15 mouse cellular contexts compared by ENCODE assay signal in genomic region chr16:63753052-63753451, GRCm38 (mm10).
DNase-seq lines count a peak whose midpoint lies in the region; ATAC-seq and TF ChIP-seq lines count a peak whose summit lies in the region.
"Had no signal": no experiment of that assay in that cellular context is flagged by ENCODE, and none has a peak within 500 bp of the region (broad histone marks: within the 10 kb centered on the region; RNA-seq: fewer than 3 reads in every experiment).

No protein-coding gene starts in this region.

- no peak for ATAC-seq in midbrain, postnatal 0 days (ENCODE audit: low FRiP score)
- peak; percentile 56; the same call in 1 of the 2 replicates for ATAC-seq in embryonic facial prominence, embryonic 12.5 days (ENCODE audit: insufficient number of reproducible peaks, insufficient read depth, low FRiP score, low TSS enrichment)
- ATAC-seq in hindbrain, embryonic 14.5 days (ENCODE audit: low FRiP score): peak; percentile 46; the same call in 1 of the 2 replicates

- H3K9ac ChIP-seq in midbrain, postnatal 0 days (replicated peaks; ENCODE audit: low read length, poor library complexity, severe bottlenecking): no peak overlapping the region
- H3K9ac ChIP-seq in embryonic facial prominence, embryonic 12.5 days: no peak overlapping the region
- H3K9ac ChIP-seq in hindbrain, embryonic 14.5 days: no peak overlapping the region
- H3K9ac ChIP-seq: heart, embryonic 12.5 days had no signal

- peak overlapping the region; percentile 55; the same call in 1 of the 2 replicates for H3K27ac ChIP-seq in midbrain, embryonic 10.5 days (replicated peaks)
- H3K27ac ChIP-seq in midbrain, postnatal 0 days (ENCODE audit: low read depth, low read length): no peak overlapping the region
- H3K27ac ChIP-seq in embryonic facial prominence, embryonic 12.5 days: no peak overlapping the region
- no peak overlapping the region for H3K27ac ChIP-seq in hindbrain, embryonic 14.5 days

- no peak overlapping the region for H3K4me3 ChIP-seq in midbrain, embryonic 10.5 days
- H3K4me3 ChIP-seq in midbrain, postnatal 0 days (ENCODE audit: low read depth, low read length): no peak overlapping the region
- H3K4me3 ChIP-seq in embryonic facial prominence, embryonic 12.5 days: no peak overlapping the region
- H3K4me3 ChIP-seq in hindbrain, embryonic 14.5 days (replicated peaks; ENCODE audit: low read length): no peak overlapping the region
- H3K4me3 ChIP-seq: heart, embryonic 12.5 days had no signal

- DNase-seq in midbrain, embryonic 10.5 days (ENCODE audit: low spot score): peak; percentile 36
- no peak for DNase-seq in midbrain, postnatal 0 days (ENCODE audit: low spot score)
- no peak for DNase-seq in hindbrain, embryonic 14.5 days (ENCODE audit: low spot score)
- DNase-seq in layer of hippocampus, postnatal 14 days (ENCODE audit: low spot score in 2 of 2): no peak
- no peak for DNase-seq in c-Kit-positive CD71-positive TER-119-positive erythroid progenitor cells, embryonic 14.5 days (ENCODE audit: low spot score)
- DNase-seq in spleen, postnatal 4 days (ENCODE audit: low spot score in 2 of 2): no peak
- no peak for DNase-seq in cerebellum, postnatal 14 days
- DNase-seq: kidney, adult 2 months; layer of hippocampus, adult 9-11 months; lung, postnatal 14 days; right cerebral cortex, adult 18-20 months; thymus, postnatal 25 days had no signal

- peaks cover 23% of the 10 kb centered on the region for H3K4me1 ChIP-seq in midbrain, embryonic 10.5 days
- no peaks in the 10 kb centered on the region for H3K4me1 ChIP-seq in midbrain, postnatal 0 days (ENCODE audit: insufficient read depth, low read length)
- H3K4me1 ChIP-seq in embryonic facial prominence, embryonic 12.5 days: no peaks in the 10 kb centered on the region
- no peaks in the 10 kb centered on the region for H3K4me1 ChIP-seq in hindbrain, embryonic 14.5 days (replicated peaks; ENCODE audit: control insufficient read depth, insufficient read depth, low read length)
- H3K4me1 ChIP-seq: heart, embryonic 12.5 days had no signal

- no peaks in the 10 kb centered on the region for H3K27me3 ChIP-seq in midbrain, embryonic 10.5 days (ENCODE audit: low read depth, poor library complexity, severe bottlenecking)
- H3K27me3 ChIP-seq in midbrain, postnatal 0 days (ENCODE audit: insufficient read depth, low read length): no peaks in the 10 kb centered on the region
- H3K27me3 ChIP-seq in embryonic facial prominence, embryonic 12.5 days: no peaks in the 10 kb centered on the region
- no peaks in the 10 kb centered on the region for H3K27me3 ChIP-seq in hindbrain, embryonic 14.5 days (ENCODE audit: control insufficient read depth, insufficient read depth, low read length)
- H3K27me3 ChIP-seq: CH12.LX; heart, embryonic 12.5 days had no signal

- TF ChIP-seq CTCF in midbrain, postnatal 0 days (IDR thresholded peaks at IDR 0.05): no peak

- no peaks in the 10 kb centered on the region for H3K9me3 ChIP-seq in midbrain, embryonic 10.5 days (replicated peaks)
- H3K9me3 ChIP-seq in midbrain, postnatal 0 days (ENCODE audit: low read length): no peaks in the 10 kb centered on the region
- H3K9me3 ChIP-seq in embryonic facial prominence, embryonic 12.5 days: no peaks in the 10 kb centered on the region
- H3K9me3 ChIP-seq in hindbrain, embryonic 14.5 days (ENCODE audit: control insufficient read depth, low read length): no peaks in the 10 kb centered on the region
- H3K9me3 ChIP-seq: heart, embryonic 12.5 days had no signal

- no peaks in the 10 kb centered on the region for H3K36me3 ChIP-seq in midbrain, embryonic 10.5 days
- H3K36me3 ChIP-seq in midbrain, postnatal 0 days (ENCODE audit: insufficient read depth, low read length): no peaks in the 10 kb centered on the region
- no peaks in the 10 kb centered on the region for H3K36me3 ChIP-seq in embryonic facial prominence, embryonic 12.5 days
- H3K36me3 ChIP-seq in hindbrain, embryonic 14.5 days (replicated peaks; ENCODE audit: control insufficient read depth, insufficient read depth): no peaks in the 10 kb centered on the region
- H3K36me3 ChIP-seq: heart, embryonic 12.5 days had no signal

- no peak overlapping the region for H3K4me2 ChIP-seq in midbrain, postnatal 0 days (ENCODE audit: low read depth, low read length, poor library complexity, severe bottlenecking)
- no peak overlapping the region for H3K4me2 ChIP-seq in embryonic facial prominence, embryonic 12.5 days (replicated peaks)
- H3K4me2 ChIP-seq in hindbrain, embryonic 14.5 days (replicated peaks): no peak overlapping the region
- H3K4me2 ChIP-seq: heart, embryonic 12.5 days had no signal

- 0% methylated on average over 3 of the region's 3 CpGs for WGBS in midbrain, embryonic 10.5 days
- WGBS in midbrain, postnatal 0 days: 13% methylated on average over 3 of the region's 3 CpGs
- WGBS in embryonic facial prominence, embryonic 12.5 days: 9% methylated on average over 3 of the region's 3 CpGs
- 2% methylated on average over 3 of the region's 3 CpGs for WGBS in hindbrain, embryonic 14.5 days
